Mouse (Mus musculus): ENCODE measurements around the gene Sh3bp5. TPM values are rescaled to one million over a fixed set of nuclear protein-coding genes. Genes with fewer than 3 reads are reported as not detected.
"Not testable (repeated sequence)": the region's sequence is repeated elsewhere in the genome, so short reads cannot be mapped to it uniquely, and the experiment has no call there.

The Sh3bp5 gene
- polyA plus RNA-seq, 1 experiment, result 99.5 TPM

- H3K4me3 ChIP-seq (ENCODE audit: insufficient read depth, low read length), result no peak overlapping the region
- peaks cover 35% of the 10 kb centered on the region for H3K4me1 ChIP-seq (ENCODE audit: control insufficient read depth, insufficient read depth, low read length)
- TF ChIP-seq CTCF (IDR thresholded peaks at IDR 0.05; ENCODE audit: low read depth, low read length) (no peak), POLR2A (IDR thresholded peaks at IDR 0.05; ENCODE audit: borderline replicate concordance, low read depth, low read length) (no peak)
- no peak overlapping the region for H3K27ac ChIP-seq (ENCODE audit: insufficient read depth, low read depth, low read length)
These were observed 19.1 kb upstream of the Sh3bp5 start for GRCm38 (mm10) chr14:31454849-31455566.

DNA sequence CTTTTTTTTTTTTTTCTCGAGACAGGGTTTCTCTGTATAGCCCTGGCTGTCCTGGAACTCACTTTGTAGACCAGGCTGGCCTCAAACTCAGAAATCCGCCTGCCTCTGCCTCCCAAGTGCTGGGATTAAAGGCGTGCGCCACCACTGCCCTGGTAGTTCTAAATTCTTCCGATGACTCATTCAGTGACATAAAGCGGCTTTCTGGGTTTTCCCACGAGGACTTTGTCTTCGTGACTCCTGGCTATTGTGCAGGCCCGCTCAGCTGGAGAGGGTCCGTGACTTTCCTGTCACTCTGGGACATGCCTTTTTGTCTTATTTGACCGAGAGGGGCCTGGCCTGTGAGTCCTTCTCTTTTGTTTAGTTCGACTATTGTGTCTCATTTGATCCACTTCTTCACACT, 18.1 kb upstream of the Sh3bp5 start:
- peaks cover 27% of the 10 kb centered on the region for H3K4me1 ChIP-seq (ENCODE audit: control insufficient read depth, insufficient read depth, low read length)
- H3K27ac ChIP-seq (ENCODE audit: insufficient read depth, low read depth, low read length); H3K4me3 ChIP-seq (ENCODE audit: insufficient read depth, low read length): not testable (repeated sequence)

DNA sequence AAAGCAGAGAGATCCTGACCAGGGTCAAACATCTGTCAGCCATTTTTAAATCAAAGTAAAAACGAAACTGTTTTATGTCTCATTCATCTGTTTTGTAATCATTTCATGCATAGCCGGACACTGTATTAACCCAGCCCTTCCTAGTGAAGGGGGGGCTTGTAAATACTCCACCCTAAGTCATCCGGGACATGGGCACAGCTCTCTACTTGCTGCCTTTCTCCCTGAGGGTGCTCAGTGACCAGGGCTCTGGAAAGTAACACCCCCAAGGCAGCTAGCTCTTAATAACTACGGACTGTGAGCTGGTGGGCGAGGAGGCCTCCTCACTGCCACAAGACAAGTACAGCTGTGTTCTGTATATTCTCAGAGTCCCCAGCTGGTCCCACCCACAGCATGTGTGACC, 13.1 kb upstream of the Sh3bp5 start:
- no peak overlapping the region for H3K4me3 ChIP-seq (ENCODE audit: insufficient read depth, low read length)
- TF ChIP-seq POLR2A (IDR thresholded peaks at IDR 0.05; ENCODE audit: borderline replicate concordance, low read depth, low read length) (no peak), CTCF (IDR thresholded peaks at IDR 0.05; ENCODE audit: low read depth, low read length) (no peak)
- H3K4me1 ChIP-seq (ENCODE audit: control insufficient read depth, insufficient read depth, low read length), result peaks cover 5% of the 10 kb centered on the region
- no peak overlapping the region for H3K27ac ChIP-seq (ENCODE audit: insufficient read depth, low read depth, low read length)

DNA sequence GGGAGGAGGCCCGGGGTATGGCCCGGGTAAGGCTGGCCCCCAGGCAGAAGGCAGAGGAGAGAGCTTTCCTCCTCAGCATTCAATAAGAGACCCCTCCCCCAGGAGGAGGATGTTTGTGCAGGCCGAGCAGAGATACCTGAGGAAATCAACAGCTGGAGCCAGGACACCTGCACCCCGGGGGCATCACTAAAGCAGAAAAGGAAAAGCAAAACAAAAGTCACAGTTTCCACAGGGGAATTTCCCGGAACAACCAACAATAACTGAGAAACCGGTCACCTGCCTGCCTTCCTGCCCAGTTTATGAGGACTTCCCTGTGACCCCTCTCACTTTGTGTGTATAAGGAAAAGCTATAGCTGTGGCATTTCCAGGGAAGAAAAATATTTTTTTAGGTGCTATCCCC, 7.7 kb upstream of the Sh3bp5 start:
- no peak overlapping the region for H3K27ac ChIP-seq (ENCODE audit: insufficient read depth, low read depth, low read length)
- no peak overlapping the region for H3K4me3 ChIP-seq (ENCODE audit: insufficient read depth, low read length)
- TF ChIP-seq POLR2A (IDR thresholded peaks at IDR 0.05; ENCODE audit: borderline replicate concordance, low read depth, low read length) (no peak), CTCF (IDR thresholded peaks at IDR 0.05; ENCODE audit: low read depth, low read length) (no peak)
- H3K4me1 ChIP-seq (ENCODE audit: control insufficient read depth, insufficient read depth, low read length), result no peaks in the 10 kb centered on the region

DNA sequence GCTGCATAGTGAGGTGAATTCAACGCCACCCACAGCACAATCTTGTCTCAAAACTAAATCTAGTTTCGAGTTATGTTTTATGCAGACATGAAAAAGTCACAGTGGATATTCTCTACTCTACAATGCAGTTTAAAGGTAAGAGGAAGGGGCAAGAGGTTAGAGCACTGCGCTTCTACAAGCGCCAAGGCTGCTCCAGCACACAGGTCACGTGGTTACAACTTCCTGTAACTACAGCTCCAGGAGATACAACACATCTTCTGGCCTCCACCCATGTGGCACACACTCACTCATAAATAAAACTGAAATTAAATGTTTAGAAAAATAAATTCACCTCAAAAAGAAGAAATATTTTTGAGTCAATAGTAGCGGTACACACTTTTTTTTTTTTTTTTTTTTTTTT, 4.8 kb upstream of the Sh3bp5 start:
- Histone ChIP-seq H3K27ac (ENCODE audit: insufficient read depth, low read depth, low read length) (no peak overlapping the region), H3K4me1 (ENCODE audit: control insufficient read depth, insufficient read depth, low read length) (peaks cover 2% of the 10 kb centered on the region; the same call in 1 of the 2 replicates), H3K4me3 (ENCODE audit: insufficient read depth, low read length) (no peak overlapping the region)
- TF ChIP-seq POLR2A (IDR thresholded peaks at IDR 0.05; ENCODE audit: borderline replicate concordance, low read depth, low read length), result no peak
- no peak for TF ChIP-seq CTCF (IDR thresholded peaks at IDR 0.05; ENCODE audit: low read depth, low read length)

GRCm38 (mm10) chr14:31440230-31440629, 4.4 kb upstream of the Sh3bp5 start:
- H3K4me1 ChIP-seq (ENCODE audit: control insufficient read depth, insufficient read depth, low read length), result peaks cover 2% of the 10 kb centered on the region; the same call in 1 of the 2 replicates
- no peak overlapping the region for H3K4me3 ChIP-seq (ENCODE audit: insufficient read depth, low read length)
- no peak overlapping the region for H3K27ac ChIP-seq (ENCODE audit: insufficient read depth, low read depth, low read length)
- TF ChIP-seq CTCF (IDR thresholded peaks at IDR 0.05; ENCODE audit: low read depth, low read length) (no peak), POLR2A (IDR thresholded peaks at IDR 0.05; ENCODE audit: borderline replicate concordance, low read depth, low read length) (no peak)

- TF ChIP-seq POLR2A (IDR thresholded peaks at IDR 0.05; ENCODE audit: borderline replicate concordance, low read depth, low read length) (no peak), CTCF (IDR thresholded peaks at IDR 0.05; ENCODE audit: low read depth, low read length) (no peak)
- no peak overlapping the region for H3K4me3 ChIP-seq (ENCODE audit: insufficient read depth, low read length)
- no peak overlapping the region for H3K27ac ChIP-seq (ENCODE audit: insufficient read depth, low read depth, low read length)
- peaks cover 5% of the 10 kb centered on the region for H3K4me1 ChIP-seq (ENCODE audit: control insufficient read depth, insufficient read depth, low read length)
These were observed 3.4 kb upstream of the Sh3bp5 start for GRCm38 (mm10) chr14:31439279-31439678.

GRCm38 (mm10) chr14:31437826-31438529, 2.1 kb upstream of the Sh3bp5 start:
- H3K4me1 ChIP-seq (ENCODE audit: control insufficient read depth, insufficient read depth, low read length), result peaks cover 17% of the 10 kb centered on the region
- TF ChIP-seq POLR2A (IDR thresholded peaks at IDR 0.05; ENCODE audit: borderline replicate concordance, low read depth, low read length) (no peak), CTCF (IDR thresholded peaks at IDR 0.05; ENCODE audit: low read depth, low read length) (no peak)
- no peak overlapping the region for H3K4me3 ChIP-seq (ENCODE audit: insufficient read depth, low read length)
- H3K27ac ChIP-seq (ENCODE audit: insufficient read depth, low read depth, low read length), result no peak overlapping the region

- H3K4me3 ChIP-seq (ENCODE audit: insufficient read depth, low read length), result peak overlapping the region; percentile 80
- peak overlapping the region; percentile 48 for H3K27ac ChIP-seq (ENCODE audit: insufficient read depth, low read depth, low read length)
- peaks cover 38% of the 10 kb centered on the region for H3K4me1 ChIP-seq (ENCODE audit: control insufficient read depth, insufficient read depth, low read length)
- no peak for TF ChIP-seq POLR2A (IDR thresholded peaks at IDR 0.05; ENCODE audit: borderline replicate concordance, low read depth, low read length)
- TF ChIP-seq CTCF (IDR thresholded peaks at IDR 0.05; ENCODE audit: low read depth, low read length), result no peak
These were observed 611 bp downstream of the Sh3bp5 start for GRCm38 (mm10) chr14:31435018-31435915.

Measured in bone marrow macrophage, adult 2 months (primary cell).